Mouse (Mus musculus): Measurements from ENCODE around the gene Amh. TPM values are rescaled to one million over a fixed set of nuclear protein-coding genes. Genes with fewer than 3 reads are reported as not detected.

Gene Amh
- polyA plus RNA-seq (2016; fragmentation: Nextera tagmentation; extraction: Ambion mirVana), result not detected in 2 replicates

DNA sequence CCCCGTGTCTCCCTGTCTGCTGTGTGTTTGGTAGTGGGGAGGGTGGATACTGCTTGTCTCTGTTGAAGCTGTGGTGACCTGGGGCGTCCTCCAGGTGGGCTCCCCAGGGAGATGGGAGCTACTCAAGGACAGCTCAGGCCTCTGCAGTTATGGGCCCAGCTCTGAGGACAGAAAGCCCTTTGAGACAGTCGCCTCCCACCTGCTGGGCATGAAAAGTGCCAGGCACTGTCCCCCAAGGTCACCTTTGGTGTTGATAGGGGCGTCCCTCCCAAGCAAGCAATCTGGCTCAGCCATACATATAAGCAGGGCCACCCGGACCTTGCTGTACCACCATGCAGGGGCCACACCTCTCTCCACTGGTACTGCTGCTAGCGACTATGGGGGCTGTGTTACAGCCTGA lies at the start of gene Amh:
Amh (plus strand) TSS at position 328 of the 400 bp plus-strand sequence.
- ATAC-seq (ENCODE audit: low FRiP score, low read depth), result no peak
- no peak within 1 kb of the TSS for H3K4me3 ChIP-seq
- peak within 1 kb of the TSS; percentile 99; the same call in 1 of the 2 replicates for H3K4me2 ChIP-seq (replicated peaks)
- no peak within 1 kb of the TSS for H3K27ac ChIP-seq
- H3K36me3 ChIP-seq, result peaks cover 50% of the 10 kb centered on the region
- H3K9ac ChIP-seq, result no peak within 1 kb of the TSS
- WGBS, result 65% methylated on average over 6 of the region's 6 CpGs
- no peaks in the 10 kb centered on the region for H3K9me3 ChIP-seq
- H3K4me1 ChIP-seq, result peaks cover 46% of the 10 kb centered on the region
- H3K27me3 ChIP-seq (replicated peaks), result peaks cover 31% of the 10 kb centered on the region

DNA sequence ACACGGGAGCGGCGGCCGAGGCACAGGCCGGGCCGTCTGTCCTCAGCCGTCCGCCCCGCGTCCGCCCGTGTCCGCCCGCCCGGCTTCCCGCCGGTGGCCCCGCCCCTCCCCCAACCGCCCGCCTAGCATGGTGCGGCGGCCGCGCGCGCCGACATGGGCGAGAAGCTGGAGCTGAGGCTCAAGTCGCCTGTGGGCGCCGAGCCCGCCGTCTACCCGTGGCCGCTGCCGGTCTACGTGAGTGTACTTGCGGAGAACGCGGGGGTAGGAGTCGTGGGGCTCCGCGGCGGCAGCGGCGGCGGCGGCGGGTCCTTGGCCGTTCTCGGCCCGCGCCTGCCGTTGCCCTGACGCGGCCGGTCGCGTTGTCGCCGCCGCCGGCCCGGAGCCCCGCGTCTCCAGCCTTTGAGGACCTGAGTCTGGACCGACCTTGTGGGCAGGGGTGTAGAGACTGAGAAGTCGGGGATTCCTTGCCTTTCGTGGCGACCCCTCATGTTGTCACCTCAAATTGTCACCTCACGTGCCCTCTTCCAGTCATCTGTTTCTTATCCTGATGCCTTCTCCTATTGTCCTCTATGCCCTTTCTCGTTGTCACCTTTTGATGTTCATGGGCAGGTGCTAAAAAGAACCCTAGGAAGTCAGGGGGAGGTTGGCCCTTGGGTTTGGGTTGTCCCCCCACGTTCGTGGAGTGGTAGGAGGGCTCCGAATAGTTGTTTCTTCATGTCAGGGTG lies 49.6 kb upstream of the Amh start:
- no peaks in the 10 kb centered on the region for H3K27me3 ChIP-seq (replicated peaks)
- no peaks in the 10 kb centered on the region for H3K9me3 ChIP-seq
- peak overlapping the region; percentile 87 for H3K27ac ChIP-seq
- peak overlapping the region; percentile 93 for H3K4me2 ChIP-seq (replicated peaks)
- no peaks in the 10 kb centered on the region for H3K36me3 ChIP-seq
- peak overlapping the region; percentile 98 for H3K9ac ChIP-seq
- peak overlapping the region; percentile 99 for H3K4me3 ChIP-seq
- H3K4me1 ChIP-seq, result peaks cover 44% of the 10 kb centered on the region
- no peak for ATAC-seq (ENCODE audit: low FRiP score, low read depth)
- WGBS, result under 1% methylated on average over 73 of the region's 75 CpGs

DNA sequence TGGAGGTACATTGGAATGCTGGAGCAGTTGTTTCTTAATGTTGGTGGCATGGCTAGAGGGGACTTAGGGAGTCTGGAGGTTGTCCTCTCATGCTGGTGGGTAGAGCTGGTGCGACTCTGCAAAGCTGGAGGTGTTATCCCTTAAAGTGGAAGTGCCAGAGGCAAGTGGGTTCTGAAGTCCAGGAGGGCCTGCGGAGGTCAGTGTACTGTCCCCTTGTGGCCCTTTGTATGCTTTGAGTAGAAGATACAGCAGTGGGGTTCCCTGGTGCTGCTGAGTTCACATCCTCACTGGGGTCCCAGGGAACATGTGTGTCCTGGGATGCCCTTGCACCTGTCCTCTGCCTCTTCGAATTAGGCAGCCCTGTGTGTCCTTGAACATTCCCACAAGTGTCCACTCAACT lies 48.9 kb upstream of the Amh start:
- H3K9ac ChIP-seq, result peak overlapping the region; percentile 98
- 37% methylated on average over 3 of the region's 3 CpGs for WGBS
- no peaks in the 10 kb centered on the region for H3K27me3 ChIP-seq (replicated peaks)
- peak overlapping the region; percentile 99 for H3K4me3 ChIP-seq
- no peak for ATAC-seq (ENCODE audit: low FRiP score, low read depth)
- H3K36me3 ChIP-seq, result no peaks in the 10 kb centered on the region
- no peaks in the 10 kb centered on the region for H3K9me3 ChIP-seq
- H3K4me2 ChIP-seq (replicated peaks), result peak overlapping the region; percentile 93
- H3K4me1 ChIP-seq, result peaks cover 50% of the 10 kb centered on the region
- no peak overlapping the region for H3K27ac ChIP-seq

DNA sequence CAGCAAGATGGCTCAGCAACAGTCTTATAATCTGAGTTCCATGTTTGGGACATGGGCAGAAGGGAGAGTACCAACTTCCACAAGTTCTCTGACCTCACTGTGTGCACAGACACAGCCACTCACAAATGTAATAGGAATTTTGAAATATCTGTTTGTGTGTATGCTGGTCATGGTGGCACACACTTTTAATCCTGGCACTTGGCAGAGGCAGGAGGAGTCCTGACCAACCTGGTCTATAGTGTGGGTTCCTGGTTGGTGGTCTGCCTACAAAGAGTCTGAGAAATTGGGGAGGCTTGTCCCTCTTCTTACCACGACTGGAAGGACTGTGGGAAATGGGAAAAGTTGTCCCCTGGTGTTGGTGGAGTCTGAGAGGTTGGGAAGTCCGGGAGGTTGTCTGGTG lies 48.5 kb upstream of the Amh start:
- Histone ChIP-seq H3K36me3 (no peaks in the 10 kb centered on the region), H3K4me3 (peak overlapping the region; percentile 99), H3K27ac (no peak overlapping the region), H3K4me2 (replicated peaks) (peak overlapping the region; percentile 93), H3K27me3 (replicated peaks) (no peaks in the 10 kb centered on the region), H3K9ac (peak overlapping the region; percentile 98; the same call in 1 of the 2 replicates), H3K4me1 (peaks cover 49% of the 10 kb centered on the region), H3K9me3 (no peaks in the 10 kb centered on the region)
- ATAC-seq (ENCODE audit: low FRiP score, low read depth), result no peak
- WGBS, result 76% methylated on average over 2 of the region's 2 CpGs

DNA sequence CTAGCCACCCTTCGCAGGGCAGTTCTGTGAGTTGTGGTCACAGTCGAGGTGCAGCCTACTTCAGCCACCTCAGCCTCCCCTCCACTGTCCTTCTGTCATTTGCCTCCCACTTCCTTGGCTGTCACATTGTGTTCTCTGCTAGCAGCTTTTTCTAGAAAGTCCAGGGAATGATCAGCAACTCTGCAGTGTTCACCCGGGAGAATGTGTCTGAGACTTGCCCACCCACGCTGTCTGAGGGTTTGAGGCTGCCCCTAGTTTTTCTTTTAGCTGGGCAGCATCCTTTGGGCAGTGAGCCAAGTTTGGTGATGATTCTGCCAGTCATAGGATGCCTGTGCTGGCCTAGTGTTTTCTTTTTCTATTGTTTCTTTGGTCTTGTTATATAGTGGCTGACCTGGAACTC lies 48.1 kb upstream of the Amh start:
- H3K27ac ChIP-seq, result no peak overlapping the region
- H3K9me3 ChIP-seq, result no peaks in the 10 kb centered on the region
- H3K27me3 ChIP-seq (replicated peaks), result no peaks in the 10 kb centered on the region
- peak overlapping the region; percentile 93 for H3K4me2 ChIP-seq (replicated peaks)
- peak overlapping the region; percentile 15 for H3K4me3 ChIP-seq
- 0 out of 2 replicates have a peak overlapping the region, but pooled peaks have one; percentile 98 for H3K9ac ChIP-seq
- no peak for ATAC-seq (ENCODE audit: low FRiP score, low read depth)
- H3K4me1 ChIP-seq, result peaks cover 45% of the 10 kb centered on the region
- no peaks in the 10 kb centered on the region for H3K36me3 ChIP-seq
- 76% methylated on average over 4 of the region's 4 CpGs for WGBS

DNA sequence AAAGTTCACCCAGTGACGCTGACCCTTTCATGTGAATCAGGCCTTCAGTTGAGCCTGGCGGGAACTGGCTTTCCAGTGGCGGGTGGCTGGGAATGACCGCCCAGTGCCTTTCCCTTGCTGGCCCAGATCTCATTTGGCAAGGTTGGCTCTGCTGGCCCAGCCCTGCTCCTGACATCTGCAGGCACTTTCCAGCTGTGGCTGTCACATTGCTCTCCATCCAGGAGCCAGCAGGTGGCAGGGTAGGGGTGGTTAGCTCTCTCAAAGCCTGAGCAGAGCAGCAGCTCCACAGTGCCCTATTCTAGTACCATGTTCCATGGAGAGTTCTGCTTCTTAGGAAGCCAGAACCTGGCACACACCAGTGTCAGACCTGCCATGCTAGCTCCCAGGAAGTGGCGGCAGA lies 47.3 kb upstream of the Amh start:
- no peak for ATAC-seq (ENCODE audit: low FRiP score, low read depth)
- Histone ChIP-seq H3K4me1 (peaks cover 38% of the 10 kb centered on the region), H3K9me3 (no peaks in the 10 kb centered on the region), H3K4me2 (replicated peaks) (peak overlapping the region; percentile 93; the same call in 1 of the 2 replicates), H3K9ac (peak overlapping the region; percentile 44; the same call in 1 of the 2 replicates), H3K4me3 (no peak overlapping the region), H3K27ac (no peak overlapping the region), H3K36me3 (no peaks in the 10 kb centered on the region), H3K27me3 (replicated peaks) (no peaks in the 10 kb centered on the region)
- 49% methylated on average over 5 of the region's 5 CpGs for WGBS

DNA sequence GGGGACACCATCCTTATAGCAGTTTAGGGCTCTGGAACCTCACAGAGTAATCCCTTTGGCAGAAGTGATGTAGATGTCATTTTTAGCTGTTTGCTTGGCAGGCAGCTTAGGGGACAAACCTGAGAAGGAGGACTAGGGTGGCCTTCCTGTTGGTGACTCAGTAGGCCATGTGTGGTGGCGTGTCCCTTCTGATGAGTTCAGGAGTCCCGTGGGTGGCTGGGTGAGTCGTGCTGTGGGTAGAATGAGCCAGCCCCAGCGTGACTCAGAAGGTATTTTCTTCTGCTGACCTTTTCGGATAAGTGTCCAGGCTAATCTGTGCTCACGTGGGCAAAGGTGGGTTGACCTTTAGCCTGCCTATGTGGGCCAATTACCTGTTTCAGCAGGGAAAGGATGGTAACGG lies 46.4 kb upstream of the Amh start:
- ATAC-seq (ENCODE audit: low FRiP score, low read depth), result no peak
- Histone ChIP-seq H3K27me3 (replicated peaks) (no peaks in the 10 kb centered on the region), H3K9ac (peak overlapping the region; percentile 44; the same call in 1 of the 2 replicates), H3K36me3 (no peaks in the 10 kb centered on the region), H3K9me3 (no peaks in the 10 kb centered on the region), H3K4me1 (peaks cover 38% of the 10 kb centered on the region), H3K4me3 (no peak overlapping the region), H3K27ac (no peak overlapping the region), H3K4me2 (replicated peaks) (no peak overlapping the region)
- WGBS, result 93% methylated on average over 7 of the region's 7 CpGs

DNA sequence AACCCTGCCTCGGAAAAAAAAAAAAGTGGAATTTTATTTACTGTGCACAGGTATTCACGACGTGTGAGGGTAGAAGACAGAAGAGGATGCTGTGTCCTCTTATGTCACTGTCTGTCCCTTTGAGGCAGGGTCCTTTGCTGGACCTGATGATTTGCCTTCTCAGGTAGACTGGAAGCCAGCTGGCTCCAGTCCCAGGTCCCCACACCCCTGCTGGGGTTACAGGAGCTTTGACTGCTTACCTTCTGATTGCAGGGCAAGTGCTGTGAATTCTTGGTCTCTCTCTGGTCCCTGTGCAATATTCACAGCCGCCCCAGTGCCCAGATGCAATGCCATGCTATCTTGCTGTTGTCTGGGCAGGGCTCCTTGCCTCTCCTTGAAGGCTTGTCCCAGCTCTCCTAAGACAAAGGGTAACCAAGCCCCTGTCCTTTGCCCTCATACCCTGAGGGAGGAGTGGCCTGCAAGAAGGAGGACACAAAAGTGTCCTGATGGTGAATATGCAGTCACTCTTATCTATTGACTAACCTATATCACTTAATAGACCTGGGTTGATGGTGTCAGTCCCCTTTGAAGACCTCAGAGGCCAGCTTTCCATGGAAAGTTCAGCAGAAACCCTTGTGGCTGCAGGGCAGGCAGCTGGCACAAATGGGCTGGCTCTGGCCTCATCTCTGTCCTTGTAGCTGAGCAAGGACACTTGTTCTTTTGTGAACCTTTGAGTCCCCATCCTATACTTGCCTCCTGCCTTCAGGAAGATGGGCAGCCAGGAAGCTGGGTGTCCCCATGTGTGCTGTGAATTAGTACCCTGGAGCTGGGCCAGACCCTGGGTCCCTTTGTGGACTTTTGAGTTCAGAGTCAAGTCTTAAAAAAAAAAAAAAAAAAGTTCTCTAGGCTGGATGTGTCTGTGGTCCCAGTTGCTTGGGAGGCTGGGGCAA lies 44.2 kb upstream of the Amh start:
- Histone ChIP-seq H3K9ac (no peak overlapping the region), H3K9me3 (no peaks in the 10 kb centered on the region), H3K4me1 (peaks cover 37% of the 10 kb centered on the region), H3K4me2 (replicated peaks) (no peak overlapping the region), H3K4me3 (no peak overlapping the region), H3K36me3 (peaks cover 17% of the 10 kb centered on the region), H3K27me3 (replicated peaks) (no peaks in the 10 kb centered on the region), H3K27ac (no peak overlapping the region)
- no peak for ATAC-seq (ENCODE audit: low FRiP score, low read depth)
- WGBS, result 87% methylated on average over 4 of the region's 4 CpGs

DNA sequence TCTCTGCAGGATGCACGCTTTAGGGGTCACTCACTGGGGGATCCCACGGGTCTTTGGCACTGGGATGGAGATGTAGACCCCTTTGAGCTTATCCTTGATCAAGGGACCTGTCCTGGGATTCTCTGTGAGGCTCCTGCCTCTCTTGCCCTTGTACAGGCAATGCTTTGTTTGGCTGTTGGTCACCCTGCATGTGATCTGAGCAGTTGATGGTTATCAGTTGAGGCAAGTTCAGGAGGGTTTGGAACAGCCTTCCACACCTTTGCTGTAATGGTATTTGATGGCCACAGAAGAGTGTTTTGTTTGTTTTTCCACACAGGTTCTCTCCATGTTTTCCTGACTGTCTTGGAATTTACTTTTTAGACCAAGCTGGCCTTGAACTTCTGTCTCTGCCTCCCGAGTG lies 43.2 kb upstream of the Amh start:
- peaks cover 27% of the 10 kb centered on the region for H3K4me1 ChIP-seq
- no peak overlapping the region for H3K27ac ChIP-seq
- 69% methylated on average over 3 of the region's 3 CpGs for WGBS
- H3K9me3 ChIP-seq, result no peaks in the 10 kb centered on the region
- H3K4me2 ChIP-seq (replicated peaks), result no peak overlapping the region
- H3K36me3 ChIP-seq, result peaks cover 27% of the 10 kb centered on the region
- no peak for ATAC-seq (ENCODE audit: low FRiP score, low read depth)
- H3K27me3 ChIP-seq (replicated peaks), result no peaks in the 10 kb centered on the region
- no peak overlapping the region for H3K4me3 ChIP-seq
- H3K9ac ChIP-seq, result no peak overlapping the region

DNA sequence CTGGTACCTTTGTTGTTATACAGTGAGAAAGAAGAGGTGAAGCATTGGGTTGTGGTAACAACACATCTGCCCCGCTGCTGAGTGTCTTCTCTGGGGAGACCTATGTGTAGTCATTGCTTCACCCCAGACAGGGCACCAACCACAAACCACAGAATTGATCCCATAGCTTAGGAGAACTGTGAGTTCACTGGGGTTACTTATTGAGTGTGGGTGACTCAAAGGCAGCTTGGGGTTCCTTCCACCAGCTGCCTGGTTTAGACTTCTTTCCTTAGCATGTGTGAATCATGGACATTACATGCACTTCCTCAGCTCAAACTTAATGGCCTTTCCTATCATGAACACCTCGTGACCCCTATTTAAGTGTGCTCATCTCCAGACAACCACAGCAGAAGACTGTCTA lies 41.5 kb upstream of the Amh start:
- H3K9me3 ChIP-seq, result no peaks in the 10 kb centered on the region
- 95% methylated on average over 2 of the region's 2 CpGs for WGBS
- ATAC-seq (ENCODE audit: low FRiP score, low read depth), result no peak
- H3K27ac ChIP-seq, result no peak overlapping the region
- H3K27me3 ChIP-seq (replicated peaks), result no peaks in the 10 kb centered on the region
- peaks cover 41% of the 10 kb centered on the region for H3K36me3 ChIP-seq
- no peak overlapping the region for H3K4me2 ChIP-seq (replicated peaks)
- no peak overlapping the region for H3K4me3 ChIP-seq
- H3K9ac ChIP-seq, result no peak overlapping the region
- H3K4me1 ChIP-seq, result peaks cover 10% of the 10 kb centered on the region; the same call in 1 of the 2 replicates

DNA sequence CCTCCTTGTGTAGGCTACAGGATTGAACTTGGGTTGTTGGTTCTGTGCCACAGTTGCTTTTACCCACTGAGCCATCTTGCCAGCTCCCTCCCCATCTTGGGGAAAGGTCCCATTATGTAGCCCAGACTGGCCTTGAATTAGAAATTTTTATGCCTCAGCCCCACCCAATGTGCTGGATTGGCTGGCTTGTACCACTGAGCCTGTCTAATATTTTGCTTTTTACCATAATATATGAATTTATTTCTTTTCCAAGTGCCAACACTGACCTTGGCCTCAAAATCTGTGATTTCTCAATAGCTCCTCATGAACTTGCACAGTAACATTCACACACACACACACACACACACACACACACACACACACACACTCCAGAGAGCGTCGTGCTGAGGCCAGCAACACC lies 39.3 kb upstream of the Amh start:
- H3K4me2 ChIP-seq (replicated peaks), result no peak overlapping the region
- WGBS, result 89% methylated on average over 2 of the region's 2 CpGs

DNA sequence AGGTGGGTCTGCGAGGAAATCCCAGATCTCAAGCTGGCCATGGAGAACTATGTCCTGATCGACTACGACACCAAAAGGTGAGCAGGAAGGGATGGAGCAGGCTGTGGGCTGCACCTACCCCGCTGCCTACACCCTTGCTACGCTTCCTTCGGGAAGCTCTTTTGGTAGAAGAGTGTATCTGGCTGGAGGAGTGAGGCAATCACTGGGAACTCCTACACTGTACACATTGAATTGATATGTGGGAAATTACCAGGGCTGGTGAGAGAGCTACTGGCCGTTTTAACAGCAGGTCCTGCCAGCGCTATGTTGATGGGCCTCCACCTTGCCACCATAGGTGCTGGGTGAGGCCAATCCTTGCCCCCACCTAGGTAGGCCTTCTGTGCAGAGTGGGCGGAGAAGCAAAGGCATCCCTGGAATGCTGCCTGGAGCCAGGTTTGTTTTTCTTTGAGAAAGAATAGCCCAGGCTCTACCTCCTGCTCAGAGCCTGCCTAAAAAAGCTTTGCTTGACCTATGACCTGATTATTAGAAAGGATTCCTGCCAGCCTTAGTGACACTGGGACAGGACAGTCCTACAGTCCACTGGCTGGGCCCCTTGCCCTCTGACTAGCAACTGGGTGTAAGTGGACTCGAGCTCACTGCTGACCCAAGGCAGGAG lies 38.8 kb upstream of the Amh start:
- no peaks in the 10 kb centered on the region for H3K27me3 ChIP-seq (replicated peaks)
- H3K36me3 ChIP-seq, result peaks cover 65% of the 10 kb centered on the region
- H3K4me3 ChIP-seq, result no peak overlapping the region
- no peaks in the 10 kb centered on the region for H3K9me3 ChIP-seq
- no peaks in the 10 kb centered on the region for H3K4me1 ChIP-seq
- H3K27ac ChIP-seq, result no peak overlapping the region
- WGBS, result 89% methylated on average over 10 of the region's 10 CpGs
- no peak overlapping the region for H3K9ac ChIP-seq
- ATAC-seq (ENCODE audit: low FRiP score, low read depth), result no peak
- H3K4me2 ChIP-seq (replicated peaks), result no peak overlapping the region

More for the DNA sequence above, 39.3 kb upstream of the Amh start:
- Histone ChIP-seq H3K9me3 (no peaks in the 10 kb centered on the region), H3K9ac (no peak overlapping the region), H3K27me3 (replicated peaks) (no peaks in the 10 kb centered on the region), H3K36me3 (peaks cover 60% of the 10 kb centered on the region), H3K4me3 (no peak overlapping the region), H3K4me1 (peaks cover 4% of the 10 kb centered on the region; the same call in 1 of the 2 replicates), H3K27ac (no peak overlapping the region)
- no peak for ATAC-seq (ENCODE audit: low FRiP score, low read depth)

All from neural tube, embryonic 12.5 days (tissue).